Mouse (Mus musculus): ENCODE measurements at regions not wholly inside any gene's neighbourhood (a gene's known extent, or its start where the extent isn't known, plus 50 kb on each side); places are given as distances from the start of the nearest gene placed in this dataset.
"Not testable (repeated sequence)": the region's sequence is repeated elsewhere in the genome, so short reads cannot be mapped to it uniquely, and the experiment has no call there.

- TF ChIP-seq CTCF (conservative IDR thresholded peaks at IDR 0.05; ENCODE audit: low read length); POU5F1 (IDR thresholded peaks at IDR 0.05; ENCODE audit: borderline replicate concordance, low read length): not testable (repeated sequence)
Measured at GRCm38 (mm10) chr8:19976461-19976860, 73.3 kb downstream of the Gm31371 start.
